Mouse (Mus musculus) liver, embryonic 12.5 days (tissue): ENCODE results near the gene Foxi1. TPM values are rescaled to one million over a fixed set of nuclear protein-coding genes. Genes with fewer than 3 reads are reported as not detected.
"Not testable (repeated sequence)": the region's sequence is repeated elsewhere in the genome, so short reads cannot be mapped to it uniquely, and the experiment has no call there.

Source experiments
- ATAC-seq: fragments of 200-750 bp; cut with Nextera tagmentation; 2 replicates; pipeline ENCODE4 v1.8.0; 2017; ENCODE audit warnings: moderate number of reproducible peaks, mild to moderate bottlenecking, moderate library complexity
- H3K27ac ChIP-seq: fragments of 300-500 bp; sonication (generic); 2 replicates; pipeline ENCODE4 v1.5.1; 2016; ENCODE audit warnings: mild to moderate bottlenecking
- H3K27me3 ChIP-seq: fragments of 300-500 bp; sonication (generic); replicated peaks from 2 replicates; pipeline ENCODE4 v1.6.1; 2016; ENCODE audit warnings: mild to moderate bottlenecking, moderate library complexity
- H3K36me3 ChIP-seq: fragments of 300-500 bp; sonication (generic); 2 replicates; pipeline ENCODE4 v1.6.1; 2016; ENCODE audit warnings: mild to moderate bottlenecking, moderate library complexity
- H3K4me1 ChIP-seq: fragments of 300-500 bp; sonication (generic); 2 replicates; pipeline ENCODE4 v1.6.1; 2016
- H3K4me2 ChIP-seq: fragments of 300-500 bp; sonication (generic); 2 replicates; pipeline ENCODE4 v1.6.1; 2016; ENCODE audit warnings: mild to moderate bottlenecking, moderate library complexity
- H3K4me3 ChIP-seq: fragments of 300-500 bp; sonication (generic); 2 replicates; pipeline ENCODE4 v1.5.1; 2016; ENCODE audit warnings: mild to moderate bottlenecking, moderate library complexity
- H3K9ac ChIP-seq: fragments of 300-500 bp; sonication (generic); 2 replicates; pipeline ENCODE4 v1.6.1; 2016; ENCODE audit warnings: mild to moderate bottlenecking, moderate library complexity
- H3K9me3 ChIP-seq: fragments of 300-500 bp; sonication (generic); replicated peaks from 2 replicates; pipeline ENCODE4 v1.6.1; 2016; ENCODE audit warnings: mild to moderate bottlenecking, moderate library complexity
- WGBS: fragments of 180-500 bp; shearing (Covaris S2); methylation state at CpG from one replicate; pipeline ENCODE4 v1.1.7; 2016; ENCODE audit not compliant: insufficient replicate concordance; 5-methylcytosine and 5-hydroxymethylcytosine counted together
- polyA plus RNA-seq: library from polyadenylated mRNA; unstranded; fragments of >200 nt; fragmentation: Nextera tagmentation; extraction: Ambion mirVana; gene quantifications from 2 replicates; pipeline ENCODE4 v1.2.1, GENCODE M21; 2016

Gene Foxi1
- not detected in 2 replicates for polyA plus RNA-seq

DNA sequence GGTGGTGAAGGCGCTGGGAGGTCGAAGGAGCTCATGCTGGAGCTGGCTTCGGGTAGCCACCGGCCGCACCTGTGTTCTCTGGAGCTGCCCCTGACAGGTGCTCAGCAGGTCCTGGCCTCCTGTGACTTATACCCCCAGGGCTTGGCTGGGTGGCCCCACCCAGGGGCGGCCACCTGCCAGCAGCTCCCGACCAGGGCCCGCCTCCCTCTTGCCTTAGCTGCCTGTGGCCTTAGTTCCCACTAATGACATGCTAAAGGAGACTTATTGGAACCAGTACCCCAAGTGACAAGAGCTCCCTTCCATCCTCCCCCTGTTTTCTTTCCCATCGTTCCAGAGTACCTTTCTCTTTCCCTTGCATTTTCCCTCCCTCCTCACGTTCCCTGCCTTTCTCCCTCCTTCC is at the start of gene Foxi1:
Gene Foxi1 (minus strand): TSS at position 101 of the 400 bp plus-strand sequence.
- Histone ChIP-seq H3K36me3 (no peaks in the 10 kb centered on the region), H3K27me3 (0 out of 2 replicates have a peak, but pooled peaks cover 3% of the 10 kb centered on the region), H3K9ac (no peak within 1 kb of the TSS), H3K4me1 (no peaks in the 10 kb centered on the region), H3K4me2 (no peak within 1 kb of the TSS), H3K27ac (no peak within 1 kb of the TSS), H3K9me3 (no peaks in the 10 kb centered on the region), H3K4me3 (no peak within 1 kb of the TSS)
- WGBS = 63% methylated on average over 10 of the region's 10 CpGs
- ATAC-seq = no peak

DNA sequence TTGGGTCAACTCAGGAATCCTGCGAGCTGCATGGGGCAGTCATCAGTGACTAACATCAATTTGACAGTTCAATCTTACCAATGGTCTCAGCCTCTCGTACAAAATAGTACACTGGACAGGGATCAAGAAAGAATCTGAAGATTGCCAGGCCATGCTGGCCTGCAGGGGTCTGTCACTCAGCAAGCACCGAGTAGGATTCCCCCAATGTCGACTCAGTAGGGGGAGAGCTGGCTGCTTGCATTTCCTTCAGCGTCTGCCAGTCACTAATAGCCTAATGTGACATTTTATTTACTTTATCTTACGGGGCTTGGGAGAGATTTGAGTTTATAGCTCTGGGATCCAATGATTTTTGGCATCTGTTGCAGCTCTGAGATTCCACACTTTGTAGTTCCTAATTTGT is 35.1 kb upstream of the Foxi1 start:
- Histone ChIP-seq H3K27ac (no peak overlapping the region), H3K9ac (no peak overlapping the region), H3K4me3 (no peak overlapping the region), H3K9me3 (no peaks in the 10 kb centered on the region), H3K4me2 (no peak overlapping the region), H3K27me3 (no peaks in the 10 kb centered on the region), H3K36me3 (no peaks in the 10 kb centered on the region), H3K4me1 (no peaks in the 10 kb centered on the region)
- WGBS = 58% methylated on average over 6 of the region's 6 CpGs
- no peak for ATAC-seq

DNA sequence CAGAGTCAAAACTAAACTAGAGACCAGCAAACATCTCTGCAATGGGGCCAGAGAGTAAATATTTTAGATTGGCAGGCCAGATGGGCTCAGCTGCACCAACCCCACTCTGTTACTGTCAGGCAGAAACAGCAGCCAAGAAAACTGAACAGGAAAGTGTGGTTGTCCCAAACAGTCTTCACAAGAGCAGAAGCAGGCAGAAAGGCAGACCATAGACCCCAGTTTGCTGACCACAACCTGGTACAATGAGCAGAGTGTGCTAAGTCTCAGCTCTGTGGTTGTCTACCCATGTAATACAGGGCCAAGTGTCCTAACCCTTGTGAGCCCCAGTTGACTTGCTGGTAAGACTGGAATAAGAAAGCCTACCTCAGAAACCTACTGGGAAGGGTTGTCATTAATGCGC is 32.4 kb upstream of the Foxi1 start:
- no peak overlapping the region for H3K27ac ChIP-seq
- H3K9ac ChIP-seq = no peak overlapping the region
- no peaks in the 10 kb centered on the region for H3K27me3 ChIP-seq
- H3K9me3 ChIP-seq = no peaks in the 10 kb centered on the region
- H3K4me3 ChIP-seq = no peak overlapping the region
- WGBS = 86% methylated on average over 1 of the region's 1 CpGs
- no peaks in the 10 kb centered on the region for H3K4me1 ChIP-seq
- no peak for ATAC-seq
- no peaks in the 10 kb centered on the region for H3K36me3 ChIP-seq
- no peak overlapping the region for H3K4me2 ChIP-seq

DNA sequence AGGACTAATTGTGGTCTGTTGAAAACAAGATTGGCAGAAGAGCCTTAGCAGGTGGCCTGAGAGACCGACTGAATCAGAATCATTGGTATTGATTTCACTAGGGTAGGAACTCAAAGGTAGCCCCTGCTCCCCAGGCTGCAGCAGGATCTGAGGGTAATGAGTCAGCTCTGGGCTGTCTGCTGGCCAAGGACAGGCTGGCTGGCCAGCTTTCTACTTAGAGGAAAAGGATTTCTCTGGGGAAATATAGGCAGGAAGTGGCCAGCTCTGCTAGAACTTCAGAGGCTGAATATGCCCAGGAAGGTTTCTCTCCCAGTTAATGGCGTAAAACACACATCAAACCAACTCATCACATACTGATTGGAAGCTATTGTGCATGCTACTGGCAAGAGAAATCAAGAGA is 31.8 kb upstream of the Foxi1 start:
- no peaks in the 10 kb centered on the region for H3K36me3 ChIP-seq
- no peak overlapping the region for H3K4me2 ChIP-seq
- H3K27ac ChIP-seq = no peak overlapping the region
- ATAC-seq = no peak
- no peaks in the 10 kb centered on the region for H3K9me3 ChIP-seq
- 65% methylated on average over 2 of the region's 2 CpGs for WGBS
- no peaks in the 10 kb centered on the region for H3K4me1 ChIP-seq
- no peaks in the 10 kb centered on the region for H3K27me3 ChIP-seq
- no peak overlapping the region for H3K4me3 ChIP-seq
- H3K9ac ChIP-seq = no peak overlapping the region

DNA sequence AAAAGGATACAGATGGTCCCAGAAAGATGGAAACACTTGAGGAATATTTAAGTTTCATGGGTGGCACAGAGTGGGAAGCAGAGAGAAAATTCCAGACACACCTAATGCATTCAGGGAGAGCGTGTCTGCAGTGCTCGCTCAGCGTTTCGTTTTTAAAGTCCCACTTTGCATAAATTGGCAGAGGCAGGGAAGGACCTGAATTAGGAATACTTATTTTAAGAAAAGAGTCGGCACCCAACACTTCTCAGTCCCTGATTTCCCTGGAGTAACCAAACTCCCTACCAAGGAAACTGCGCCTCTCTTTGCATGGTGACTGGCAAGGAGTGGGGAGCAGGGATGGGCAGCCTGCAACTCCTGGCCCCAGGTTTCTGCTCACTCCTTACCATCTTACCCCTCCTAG is 29.0 kb upstream of the Foxi1 start:
- no peaks in the 10 kb centered on the region for H3K27me3 ChIP-seq
- no peak for ATAC-seq
- WGBS = 78% methylated on average over 6 of the region's 6 CpGs
- H3K4me2 ChIP-seq = no peak overlapping the region
- no peak overlapping the region for H3K9ac ChIP-seq
- H3K36me3 ChIP-seq = no peaks in the 10 kb centered on the region
- H3K27ac ChIP-seq = no peak overlapping the region
- H3K4me1 ChIP-seq = no peaks in the 10 kb centered on the region
- H3K4me3 ChIP-seq = no peak overlapping the region
- no peaks in the 10 kb centered on the region for H3K9me3 ChIP-seq

DNA sequence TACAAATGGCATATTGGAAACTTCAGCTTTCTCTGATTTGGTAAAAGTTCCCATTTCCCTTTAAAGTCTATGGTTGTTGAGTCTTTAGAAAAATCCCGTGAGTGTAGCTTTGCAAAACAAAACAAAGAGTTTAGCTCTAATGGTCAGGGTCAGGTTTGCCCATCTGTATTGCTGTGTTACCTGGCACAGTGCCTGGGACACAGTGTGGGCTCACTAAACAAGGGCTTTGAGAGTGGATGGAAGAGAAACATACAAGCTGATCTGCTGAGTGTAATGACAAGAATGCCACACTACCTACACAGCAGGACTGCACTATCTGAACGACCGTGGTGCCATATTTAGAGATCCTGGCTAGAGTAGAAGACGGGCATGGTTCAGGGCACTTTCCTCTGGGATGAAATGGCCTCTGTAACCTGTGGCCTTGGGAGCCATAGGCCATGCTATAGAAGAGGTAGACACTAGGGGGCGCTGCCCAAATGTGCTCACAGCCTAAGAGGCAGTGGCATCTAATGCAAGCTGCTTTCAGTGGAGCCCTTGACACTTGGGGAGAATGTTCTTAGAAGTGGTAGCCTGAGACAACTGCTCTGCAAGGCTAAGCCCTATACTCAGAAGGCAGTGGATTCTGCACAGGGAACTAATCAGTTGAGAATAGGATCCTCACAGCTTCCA is 28.3 kb upstream of the Foxi1 start:
- ATAC-seq = no peak
- H3K27ac ChIP-seq = no peak overlapping the region
- no peak overlapping the region for H3K4me2 ChIP-seq
- WGBS = 45% methylated on average over 5 of the region's 5 CpGs
- H3K9me3 ChIP-seq = no peaks in the 10 kb centered on the region
- H3K36me3 ChIP-seq = no peaks in the 10 kb centered on the region
- H3K9ac ChIP-seq = no peak overlapping the region
- no peaks in the 10 kb centered on the region for H3K27me3 ChIP-seq
- H3K4me3 ChIP-seq = no peak overlapping the region
- H3K4me1 ChIP-seq = no peaks in the 10 kb centered on the region

DNA sequence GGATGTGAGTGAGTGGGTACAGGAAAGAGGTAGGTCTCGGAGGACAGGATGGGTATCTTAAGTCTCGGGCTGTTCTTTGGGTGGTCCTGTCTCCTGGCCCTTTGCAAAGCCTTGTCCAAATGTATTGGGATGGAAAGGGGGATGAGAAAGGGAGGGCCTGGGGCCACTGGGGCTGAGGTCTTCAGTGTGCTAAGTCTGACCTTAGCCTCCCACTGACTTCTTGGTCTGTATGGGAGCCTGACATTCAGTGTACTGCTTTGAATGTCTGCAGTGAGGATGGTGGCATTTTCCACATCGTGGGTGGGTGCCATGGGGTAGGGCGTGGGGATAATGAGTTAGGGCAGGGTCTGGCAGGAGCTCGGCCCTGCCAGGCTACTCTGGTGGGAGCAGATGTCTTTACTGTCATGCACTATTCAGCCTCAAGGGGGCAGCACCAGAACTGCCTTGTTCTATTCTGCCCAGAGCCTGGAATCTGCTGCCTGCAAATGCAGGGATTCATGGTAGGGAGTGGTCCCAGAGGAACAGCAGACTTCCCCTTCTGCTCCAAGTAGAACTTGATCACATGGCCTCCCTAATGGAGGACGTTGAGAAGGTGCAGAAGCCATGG is 21.0 kb upstream of the Foxi1 start:
- no peak overlapping the region for H3K4me3 ChIP-seq
- H3K9ac ChIP-seq = no peak overlapping the region
- ATAC-seq = 0 out of 2 replicates have a peak, but pooled peaks have one; percentile 35
- H3K4me1 ChIP-seq = no peaks in the 10 kb centered on the region
- no peak overlapping the region for H3K27ac ChIP-seq
- no peaks in the 10 kb centered on the region for H3K27me3 ChIP-seq
- H3K4me2 ChIP-seq = no peak overlapping the region
- no peaks in the 10 kb centered on the region for H3K36me3 ChIP-seq
- no peaks in the 10 kb centered on the region for H3K9me3 ChIP-seq
- WGBS = 36% methylated on average over 6 of the region's 6 CpGs

DNA sequence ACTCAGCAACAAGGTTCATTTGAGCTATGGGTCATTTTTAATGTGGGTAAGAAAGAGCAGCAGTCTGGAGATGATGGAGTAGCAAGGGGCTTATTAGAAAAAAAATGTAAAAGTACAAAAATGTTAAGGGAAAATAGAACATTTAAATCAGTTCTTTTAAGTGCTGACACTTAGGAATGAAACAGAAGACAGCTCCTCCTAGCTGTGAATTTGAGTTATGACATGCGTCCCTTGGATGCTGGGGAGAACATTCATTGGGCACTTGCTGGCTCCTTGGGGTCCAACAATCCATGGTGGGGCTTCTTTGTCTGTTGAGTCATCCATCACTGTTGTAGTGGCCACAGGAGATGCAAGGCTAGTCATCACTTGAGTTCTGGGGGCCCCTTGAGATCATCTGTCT is 19.3 kb upstream of the Foxi1 start:
- Histone ChIP-seq H3K27ac (no peak overlapping the region), H3K4me2 (no peak overlapping the region), H3K9ac (no peak overlapping the region), H3K9me3 (no peaks in the 10 kb centered on the region), H3K36me3 (no peaks in the 10 kb centered on the region), H3K4me1 (no peaks in the 10 kb centered on the region), H3K4me3 (no peak overlapping the region), H3K27me3 (no peaks in the 10 kb centered on the region)
- 36% methylated on average over 1 of the region's 1 CpGs for WGBS
- no peak for ATAC-seq

DNA sequence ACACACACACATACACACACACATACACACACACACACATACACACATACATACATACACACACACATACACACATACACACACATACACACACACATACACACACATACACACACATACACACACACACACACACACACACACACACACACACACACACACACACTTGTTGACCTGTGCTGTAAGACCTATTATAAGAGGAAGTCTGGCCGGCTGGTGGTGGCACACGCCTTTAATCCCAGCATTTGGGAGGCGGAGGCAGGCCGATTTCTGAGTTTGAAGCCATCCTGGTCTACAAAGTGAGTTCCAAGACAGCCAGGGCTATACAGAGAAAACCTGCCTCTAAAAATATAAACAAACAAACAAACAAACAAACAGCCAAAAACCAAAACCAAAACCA is 12.7 kb upstream of the Foxi1 start:
- H3K4me1 ChIP-seq, ATAC-seq, H3K27ac ChIP-seq, H3K4me2 ChIP-seq, H3K9ac ChIP-seq, H3K4me3 ChIP-seq, H3K36me3 ChIP-seq, H3K9me3 ChIP-seq, H3K27me3 ChIP-seq: not testable (repeated sequence)
- WGBS = 75% methylated on average over 4 of the region's 4 CpGs

DNA sequence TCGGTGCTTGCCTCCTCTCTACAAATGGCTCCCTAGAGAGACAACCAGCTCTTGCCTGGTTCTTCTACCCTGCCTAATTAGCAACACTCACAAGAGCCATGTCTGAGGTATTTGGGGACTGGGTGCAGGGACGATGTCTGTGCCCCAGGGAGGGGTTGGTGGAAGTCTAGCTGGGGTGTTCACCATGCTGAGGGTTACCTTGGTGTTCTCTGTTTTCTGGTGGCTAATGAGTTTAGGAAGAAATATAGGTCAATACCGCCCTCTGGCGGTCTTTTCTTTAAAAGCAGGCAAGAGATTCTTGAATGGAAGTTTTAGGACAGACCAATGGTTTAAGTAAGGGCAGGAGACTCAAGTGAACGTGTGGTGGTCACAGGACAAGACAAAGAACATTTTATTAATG is 5.0 kb upstream of the Foxi1 start:
- Histone ChIP-seq H3K27ac (no peak overlapping the region), H3K9ac (no peak overlapping the region), H3K4me3 (no peak overlapping the region), H3K4me2 (no peak overlapping the region), H3K27me3 (0 out of 2 replicates have a peak, but pooled peaks cover 2% of the 10 kb centered on the region), H3K9me3 (no peaks in the 10 kb centered on the region), H3K4me1 (no peaks in the 10 kb centered on the region), H3K36me3 (no peaks in the 10 kb centered on the region)
- WGBS = 15% methylated on average over 5 of the region's 5 CpGs
- ATAC-seq = no peak

DNA sequence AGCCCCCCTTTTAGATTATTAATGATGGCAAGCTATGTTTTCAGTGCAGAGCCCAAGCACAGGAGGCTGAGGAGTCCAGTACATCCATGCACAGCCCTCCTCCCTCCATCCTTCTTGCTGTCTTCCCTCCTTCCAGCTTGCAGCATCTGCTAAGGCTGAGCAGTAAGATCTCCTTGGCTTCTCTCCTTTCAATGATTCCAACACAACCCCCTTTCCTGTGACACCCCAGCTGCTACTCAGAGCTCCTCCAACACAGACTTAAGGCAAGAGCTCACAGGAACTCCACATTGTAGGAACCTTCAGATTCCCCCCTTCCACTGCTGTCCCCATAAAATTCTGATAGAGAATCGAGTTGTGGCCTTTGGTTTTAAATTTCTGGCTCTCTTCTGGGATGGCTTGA is 5.1 kb downstream of the Foxi1 start:
- Histone ChIP-seq H3K4me3 (no peak overlapping the region), H3K27ac (no peak overlapping the region), H3K27me3 (no peaks in the 10 kb centered on the region), H3K9ac (no peak overlapping the region), H3K4me2 (no peak overlapping the region), H3K9me3 (no peaks in the 10 kb centered on the region), H3K4me1 (no peaks in the 10 kb centered on the region), H3K36me3 (no peaks in the 10 kb centered on the region)
- ATAC-seq = no peak
- 28% methylated on average over 1 of the region's 1 CpGs for WGBS

DNA sequence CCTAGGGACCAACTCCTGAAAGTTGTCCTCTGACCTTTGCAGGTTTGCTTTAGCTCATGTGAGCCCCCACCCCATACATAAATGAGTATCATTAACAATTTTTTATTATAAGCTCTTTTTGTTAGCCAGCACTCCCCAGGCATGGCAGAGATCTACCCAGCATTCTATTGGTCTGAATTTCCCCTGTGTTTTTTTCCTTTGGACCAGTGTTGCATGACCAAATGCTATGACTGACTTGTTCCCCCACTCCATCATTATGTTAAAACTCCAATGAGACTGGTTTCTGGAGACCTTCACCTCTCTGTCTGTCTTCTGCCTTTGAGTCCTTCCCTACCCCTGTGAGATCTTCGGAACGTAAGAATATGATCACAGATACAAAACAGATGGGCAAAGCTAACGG is 12.7 kb downstream of the Foxi1 start:
- Histone ChIP-seq H3K9me3 (no peaks in the 10 kb centered on the region), H3K9ac (no peak overlapping the region), H3K4me3 (no peak overlapping the region), H3K27ac (no peak overlapping the region), H3K4me1 (no peaks in the 10 kb centered on the region), H3K36me3 (no peaks in the 10 kb centered on the region), H3K4me2 (no peak overlapping the region), H3K27me3 (no peaks in the 10 kb centered on the region)
- 77% methylated on average over 3 of the region's 3 CpGs for WGBS
- no peak for ATAC-seq
